Mouse (Mus musculus) layer of hippocampus, adult 2 months (tissue): ENCODE data around the gene Hhat. TPM values are rescaled to one million over a fixed set of nuclear protein-coding genes. Genes with fewer than 3 reads are reported as not detected.

Source experiments
- DNase-seq, 2 experiments: peaks; one replicate each; pipeline ENCODE4 v3.0.0; 2022; ENCODE audit warnings: low spot score in 2 of 2
- H3K27ac ChIP-seq: fragments of 200-600 bp; 2 replicates; pipeline ENCODE4 v1.8.1; 2022
- H3K4me3 ChIP-seq: fragments of 200-600 bp; 2 replicates; pipeline ENCODE4 v1.8.1; 2022; ENCODE audit warnings: mild to moderate bottlenecking
- CTCF ChIP-seq: fragments of 200-600 bp; conservative IDR thresholded peaks from 2 replicates; pipeline ENCODE4 v1.8.1; 2022; ENCODE audit warnings: antibody characterized with exemption, mild to moderate bottlenecking, moderate library complexity
- total RNA-seq, 2 experiments: library from RNA; stranded (reverse); gene quantifications; 2 replicates each; pipeline ENCODE4 v1.2.3; 2021

The Hhat gene
- total RNA-seq, 2 experiments from 2014 or later = 1.6 TPM

DNA sequence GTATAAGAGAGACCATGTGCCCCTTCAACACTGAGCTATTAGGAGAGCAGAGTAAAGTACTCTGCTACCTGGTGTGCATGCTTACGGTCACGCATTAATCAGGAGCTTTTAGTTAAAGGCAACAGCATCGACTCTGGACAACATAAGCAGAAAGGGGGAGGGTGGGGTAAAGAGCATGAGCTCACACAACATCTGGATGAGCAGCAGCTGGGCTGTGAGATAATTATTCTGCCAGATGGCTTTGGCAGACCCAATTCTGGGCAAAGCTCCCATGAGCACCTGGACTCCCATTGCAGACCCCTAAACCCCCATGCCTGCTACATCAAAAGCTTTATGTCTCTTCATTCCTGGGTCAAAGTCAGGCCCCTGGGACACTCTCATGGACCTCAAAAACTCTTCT is 121.8 kb downstream of the Hhat start:
- H3K4me3 ChIP-seq = no peak overlapping the region
- no peak overlapping the region for H3K27ac ChIP-seq
- no peak for DNase-seq
- no peak for TF ChIP-seq CTCF

DNA sequence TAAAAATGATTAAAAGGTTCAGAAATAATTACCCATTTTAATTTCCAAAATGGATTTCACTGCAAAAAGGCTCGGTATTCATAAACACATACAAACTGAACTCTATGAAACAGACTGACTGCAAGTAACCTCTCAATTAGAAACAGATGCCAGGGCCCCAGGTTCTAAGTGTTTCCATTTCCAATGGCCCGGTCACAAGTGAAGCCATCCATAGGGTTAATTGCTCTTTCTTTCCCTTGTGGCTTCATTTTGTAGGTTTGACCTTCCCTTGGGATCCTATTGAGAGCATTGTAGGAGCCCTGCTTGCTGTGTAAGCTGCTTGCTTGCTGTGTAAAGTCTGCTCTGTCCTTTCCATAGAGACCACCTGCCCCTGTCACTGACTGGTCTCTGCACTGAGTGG is 123.7 kb downstream of the Hhat start:
- Histone ChIP-seq H3K4me3 (no peak overlapping the region), H3K27ac (no peak overlapping the region)
- TF ChIP-seq CTCF = no peak
- no peak for DNase-seq

DNA sequence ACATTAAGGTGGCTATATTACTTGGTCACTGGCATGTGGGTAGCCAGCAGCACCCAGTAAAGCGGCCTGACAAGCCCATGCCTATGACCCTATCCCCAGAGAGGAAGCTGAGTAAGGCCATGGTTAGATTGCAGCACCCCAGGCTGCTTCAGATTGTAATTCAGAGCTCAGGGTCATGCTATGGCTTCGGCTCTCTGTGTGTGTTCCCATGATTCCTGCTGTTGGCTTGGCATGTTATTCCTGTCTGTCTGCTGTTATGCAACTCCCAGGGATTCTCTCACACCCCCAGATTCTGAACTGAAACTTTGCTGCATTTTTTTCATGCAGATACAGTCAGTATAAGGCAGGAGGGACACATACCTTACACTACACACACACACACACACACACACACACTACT is 128.9 kb downstream of the Hhat start:
- no peak overlapping the region for H3K4me3 ChIP-seq
- TF ChIP-seq CTCF = no peak
- no peak overlapping the region for H3K27ac ChIP-seq
- no peak for DNase-seq

DNA sequence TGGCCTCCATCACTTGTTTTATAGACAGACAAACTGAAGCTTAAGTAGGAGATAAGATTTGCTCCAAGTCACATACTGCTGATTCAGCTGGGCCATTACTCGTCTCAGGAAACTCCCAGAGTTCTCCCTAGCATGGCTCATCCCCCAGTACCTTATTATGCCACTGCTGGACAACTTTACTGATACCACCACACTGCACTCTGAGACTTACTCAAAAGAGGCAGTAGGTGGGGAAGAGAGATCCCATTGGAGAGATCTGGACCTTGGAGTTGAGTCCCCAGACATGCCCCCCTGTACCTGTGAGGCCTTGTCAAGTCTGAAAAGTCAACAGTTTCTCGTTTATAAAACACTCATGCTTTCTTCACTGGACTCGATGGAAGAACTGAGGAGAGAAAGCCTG is 131.8 kb downstream of the Hhat start:
- Histone ChIP-seq H3K4me3 (no peak overlapping the region), H3K27ac (no peak overlapping the region)
- no peak for TF ChIP-seq CTCF
- no peak for DNase-seq

DNA sequence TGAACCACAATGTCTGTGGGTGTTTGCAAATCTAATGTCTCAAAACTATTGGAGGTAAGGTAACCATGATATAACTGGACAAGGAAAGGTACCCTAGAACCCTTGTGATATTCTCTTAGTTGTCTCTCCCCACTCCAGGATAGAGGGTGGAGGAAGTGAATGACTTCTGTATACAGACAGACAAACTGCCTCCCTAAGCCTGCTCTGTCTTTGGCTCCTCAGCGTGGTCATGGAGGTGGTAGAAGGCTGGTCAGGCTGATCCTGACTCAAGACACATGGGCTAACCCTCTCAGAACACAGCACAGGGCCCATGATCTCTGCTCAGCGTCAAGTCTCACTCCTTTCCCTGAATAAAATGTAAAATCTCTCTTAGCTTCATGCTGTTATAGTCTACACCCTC is 149.2 kb downstream of the Hhat start:
- H3K27ac ChIP-seq = no peak overlapping the region
- no peak overlapping the region for H3K4me3 ChIP-seq
- no peak for TF ChIP-seq CTCF
- no peak for DNase-seq

DNA sequence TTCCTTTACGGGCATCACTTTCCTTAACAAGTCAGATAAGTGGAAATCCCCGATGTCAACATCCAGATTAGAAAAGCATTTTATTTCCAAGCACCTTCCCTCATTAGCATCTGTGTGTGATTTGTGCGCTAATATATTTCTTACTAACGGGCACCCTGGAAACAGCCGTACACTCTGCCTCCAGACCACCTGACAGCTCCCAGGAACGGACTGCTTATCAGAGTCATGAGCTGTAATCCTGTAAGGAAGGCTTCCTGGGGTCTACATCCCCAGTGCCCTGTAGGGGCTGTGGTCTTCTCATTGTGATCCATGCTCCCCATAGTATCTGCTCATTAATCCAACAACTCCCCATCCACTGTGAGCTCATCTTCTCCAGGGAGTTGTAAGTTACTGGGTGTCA is 157.8 kb downstream of the Hhat start:
- Histone ChIP-seq H3K27ac (no peak overlapping the region), H3K4me3 (no peak overlapping the region)
- no peak for TF ChIP-seq CTCF
- no peak for DNase-seq

DNA sequence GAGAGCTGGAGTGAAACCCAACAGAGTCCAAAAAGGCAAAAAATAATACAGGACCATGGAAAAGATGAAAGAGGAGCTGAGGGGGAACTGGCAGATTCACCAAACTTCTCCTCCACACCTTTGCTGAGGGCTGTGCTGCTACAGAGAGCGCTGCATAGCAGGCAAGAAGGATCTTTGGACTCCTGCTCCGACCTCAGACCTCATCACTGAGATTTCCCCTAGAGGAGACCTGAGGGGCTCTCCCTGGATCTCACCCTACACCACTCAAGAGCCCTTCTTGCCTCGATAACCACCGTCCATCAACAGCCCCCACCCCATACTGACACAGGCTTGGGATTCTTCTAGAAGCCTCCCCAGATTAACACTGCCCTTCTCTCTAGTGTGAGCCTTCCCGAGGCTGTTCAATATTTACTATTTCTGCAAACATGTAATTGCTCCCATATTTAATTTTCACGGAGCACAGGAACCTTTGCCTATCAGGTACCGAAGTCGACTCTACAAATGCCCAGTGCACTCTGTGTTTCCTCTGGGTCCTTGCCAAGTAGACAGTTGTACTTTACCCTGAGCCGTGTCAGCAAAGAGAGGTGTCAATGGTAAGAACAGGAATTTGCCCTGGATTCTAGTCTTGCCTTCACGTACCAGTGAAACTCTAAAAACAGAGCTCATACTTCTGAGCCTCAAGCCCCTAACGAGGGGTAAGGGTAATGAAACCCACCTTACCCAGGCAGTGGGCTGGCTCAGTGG is 158.9 kb downstream of the Hhat start:
- no peak overlapping the region for H3K27ac ChIP-seq
- no peak overlapping the region for H3K4me3 ChIP-seq
- no peak for TF ChIP-seq CTCF
- no peak for DNase-seq

DNA sequence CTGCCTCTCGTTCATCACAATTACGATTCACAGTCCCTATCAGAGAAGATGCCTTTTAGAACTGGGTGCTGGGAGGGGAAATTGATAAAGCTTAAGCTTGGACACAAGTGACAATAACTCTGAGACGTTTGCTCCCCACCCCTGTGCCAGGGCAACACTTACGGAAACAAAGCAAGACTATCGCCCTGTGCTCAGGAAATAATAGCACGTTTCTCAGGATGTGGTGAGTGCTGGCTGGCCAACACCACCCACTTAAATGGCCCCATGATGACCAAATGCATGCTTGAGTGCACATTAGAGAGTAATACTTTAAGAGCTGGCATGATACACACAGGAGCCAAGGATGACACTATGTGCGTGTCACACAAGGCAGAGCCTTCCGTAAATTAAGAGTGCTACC is 164.1 kb downstream of the Hhat start:
- no peak overlapping the region for H3K27ac ChIP-seq
- DNase-seq = no peak
- H3K4me3 ChIP-seq = no peak overlapping the region
- no peak for TF ChIP-seq CTCF

DNA sequence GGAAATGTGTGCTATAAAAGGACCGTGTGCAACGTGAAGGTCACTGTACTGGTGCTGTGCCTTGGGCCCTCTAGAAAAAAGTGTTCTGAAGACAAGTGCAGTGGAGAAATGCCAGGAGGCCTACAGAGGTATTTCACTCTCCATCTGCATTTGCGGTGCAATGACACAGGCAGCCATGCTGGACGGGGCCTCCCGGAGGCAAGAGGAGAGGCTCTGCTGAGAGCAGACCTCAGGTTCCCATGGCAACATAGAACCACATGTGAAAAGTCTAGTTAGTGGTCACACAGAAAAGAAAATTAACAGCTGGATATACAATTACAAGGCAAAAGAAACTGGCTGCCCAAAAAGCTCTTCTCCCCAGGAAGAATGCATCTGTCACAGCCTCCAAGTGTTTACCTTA is 166.6 kb downstream of the Hhat start:
- TF ChIP-seq CTCF = no peak
- no peak for DNase-seq
- H3K4me3 ChIP-seq = no peak overlapping the region
- H3K27ac ChIP-seq = no peak overlapping the region

DNA sequence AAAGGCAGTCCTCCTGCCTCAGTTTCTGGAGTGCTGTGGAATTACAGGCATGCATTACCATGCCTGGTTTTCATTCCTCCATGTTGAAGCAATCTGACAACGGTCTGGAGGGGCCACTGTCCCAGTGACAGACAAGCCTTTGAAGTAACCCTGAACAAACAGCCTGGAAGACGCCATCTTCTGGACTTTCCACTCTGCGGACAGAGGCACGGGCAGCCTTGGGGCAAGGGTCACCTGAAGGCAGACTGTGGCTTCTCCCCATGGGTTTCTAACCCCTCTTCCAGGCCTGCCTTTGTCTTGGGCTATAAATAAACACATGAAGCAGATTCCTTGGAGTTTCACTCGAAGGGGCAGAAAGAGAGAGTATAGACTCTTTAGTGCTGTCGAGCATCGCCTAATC is 167.5 kb downstream of the Hhat start:
- no peak for TF ChIP-seq CTCF
- no peak for DNase-seq
- no peak overlapping the region for H3K27ac ChIP-seq
- no peak overlapping the region for H3K4me3 ChIP-seq

DNA sequence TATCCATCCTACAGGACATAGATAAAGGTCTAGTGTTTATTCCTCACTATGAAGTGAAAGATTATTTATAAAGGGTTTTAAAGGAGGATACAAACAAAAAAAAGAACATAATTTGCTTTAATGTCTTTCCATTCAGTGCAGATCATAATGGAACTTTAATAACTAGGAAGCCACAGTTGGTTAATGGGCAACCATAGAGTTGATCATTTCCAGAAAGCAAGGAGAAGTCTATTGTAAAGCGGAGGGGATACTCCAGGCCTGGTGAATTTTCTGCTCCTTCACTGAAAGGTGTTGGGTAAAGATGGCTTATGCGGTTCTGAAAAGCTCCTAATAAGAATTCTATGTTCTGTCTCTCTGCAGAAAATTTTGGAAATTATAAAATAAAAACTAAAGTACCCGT is 169.8 kb downstream of the Hhat start:
- DNase-seq = no peak
- TF ChIP-seq CTCF = no peak
- Histone ChIP-seq H3K27ac (no peak overlapping the region), H3K4me3 (no peak overlapping the region)

DNA sequence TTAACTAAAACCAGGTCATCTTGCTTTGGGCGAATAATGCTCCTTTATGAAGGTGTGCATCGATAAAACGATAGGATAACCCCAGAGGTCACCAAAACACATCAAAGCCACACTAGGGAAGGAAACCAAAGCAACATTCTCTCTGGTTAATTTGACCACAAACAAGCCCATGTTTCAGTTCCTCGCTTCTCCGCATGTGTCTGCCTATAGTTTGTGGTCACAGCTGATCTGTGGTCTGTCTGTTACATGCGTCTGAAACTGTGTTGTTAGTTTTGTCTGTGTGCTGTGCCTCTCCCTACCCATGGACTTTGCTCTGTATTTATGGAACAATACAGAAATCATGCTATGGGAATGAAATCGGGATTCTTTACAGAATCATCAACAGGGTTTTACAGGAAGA is 171.3 kb downstream of the Hhat start:
- no peak for DNase-seq
- no peak overlapping the region for H3K27ac ChIP-seq
- no peak for TF ChIP-seq CTCF

DNA sequence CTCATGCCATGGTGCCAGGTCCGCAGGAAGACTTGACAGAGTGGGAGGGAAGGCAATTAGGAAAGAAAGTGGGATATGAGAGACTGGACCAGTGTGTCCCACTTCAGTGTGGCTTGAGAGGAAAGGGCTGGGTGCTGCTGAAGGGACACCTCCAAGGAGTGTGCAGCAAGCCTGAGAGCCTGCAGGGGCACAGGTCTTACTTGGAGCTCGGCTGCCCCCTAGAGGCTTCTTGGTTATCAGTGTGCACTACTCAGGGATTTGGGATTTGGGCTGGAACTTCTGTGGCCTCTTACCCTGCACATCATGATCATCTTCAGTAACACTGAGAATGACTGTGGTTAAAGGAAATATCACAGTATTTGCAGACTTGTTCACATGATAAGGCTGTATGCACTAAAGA is 172.6 kb downstream of the Hhat start:
- no peak overlapping the region for H3K27ac ChIP-seq
- no peak overlapping the region for H3K4me3 ChIP-seq
- DNase-seq = peak; percentile 85 to 92
- TF ChIP-seq CTCF = peak; percentile 94

More for the DNA sequence above, 171.3 kb downstream of the Hhat start:
- H3K4me3 ChIP-seq = no peak overlapping the region

DNA sequence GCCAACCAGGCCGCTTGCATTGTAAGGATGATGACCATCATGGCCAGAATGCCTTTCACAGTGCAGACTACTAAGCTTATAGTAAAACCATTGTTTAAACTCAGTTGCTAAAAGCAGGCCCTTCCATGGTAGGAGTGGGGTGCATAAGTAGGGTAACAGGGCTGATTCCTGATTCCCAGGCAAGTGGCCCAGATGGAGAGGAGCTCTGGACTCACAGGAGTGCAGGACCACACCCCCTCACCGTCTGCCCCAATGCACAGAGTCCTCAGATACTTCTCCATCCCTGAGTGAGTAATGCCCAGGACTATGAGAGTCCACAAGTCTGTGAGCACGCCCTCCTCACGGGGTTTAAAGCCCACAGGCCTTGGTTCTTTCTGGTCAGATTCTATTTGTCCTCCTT is 175.6 kb downstream of the Hhat start:
- TF ChIP-seq CTCF = no peak
- Histone ChIP-seq H3K27ac (no peak overlapping the region), H3K4me3 (no peak overlapping the region)
- no peak for DNase-seq

DNA sequence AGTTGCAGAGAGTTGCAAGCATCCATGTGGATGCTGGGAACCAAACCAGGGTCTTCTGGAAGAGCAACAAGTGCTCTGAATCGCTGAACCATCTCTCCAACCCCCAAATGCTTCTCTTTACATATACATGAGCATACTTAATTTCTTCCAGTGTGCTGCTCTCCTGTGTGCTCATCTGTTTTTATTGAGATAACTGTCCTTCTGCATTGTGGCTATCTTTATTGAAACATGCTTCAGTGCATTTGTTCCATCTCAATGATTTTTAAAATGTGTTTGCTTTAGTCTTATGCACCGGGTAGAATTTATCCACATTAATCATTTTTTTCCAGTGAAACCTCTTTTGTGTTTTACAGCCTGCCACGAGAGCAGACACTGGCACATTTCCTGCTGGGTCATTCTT is 177.5 kb downstream of the Hhat start:
- TF ChIP-seq CTCF = no peak
- H3K27ac ChIP-seq = no peak overlapping the region
- no peak overlapping the region for H3K4me3 ChIP-seq
- DNase-seq = no peak
